Mouse (Mus musculus) megakaryocyte progenitor cell, adult 5-6 weeks (primary cell): ENCODE measurements around the gene Nodal. TPM values are rescaled to one million over a fixed set of nuclear protein-coding genes. Genes with fewer than 3 reads are reported as not detected.
A peak's percentile ranks its signal among the peaks of the same experiment; 100 is the strongest.
"Not testable (repeated sequence)": the region's sequence is repeated elsewhere in the genome, so short reads cannot be mapped to it uniquely, and the experiment has no call there.

ENCODE experiments used
- ATAC-seq: replicated peaks from 2 replicates; pipeline ENCODE4 v1.8.0; 2016; ENCODE audit warnings: mild to moderate bottlenecking, moderate TSS enrichment, inconsistent platforms; ENCODE audit not compliant: poor library complexity
- total RNA-seq, 2 experiments: library from RNA; stranded (forward) in 1 of 2; stranded (reverse) in 1 of 2; fragments of 157-497, 149-512 nt in 1 of 2; fragments of 200-1000 nt in 1 of 2; gene quantifications; 2 replicates each; pipeline versions ENCODE4 v1.2.3 to v1.2.4; 2015 to 2017

The Nodal gene
- total RNA-seq, 2 experiments from 2014 or later, result not detected

DNA sequence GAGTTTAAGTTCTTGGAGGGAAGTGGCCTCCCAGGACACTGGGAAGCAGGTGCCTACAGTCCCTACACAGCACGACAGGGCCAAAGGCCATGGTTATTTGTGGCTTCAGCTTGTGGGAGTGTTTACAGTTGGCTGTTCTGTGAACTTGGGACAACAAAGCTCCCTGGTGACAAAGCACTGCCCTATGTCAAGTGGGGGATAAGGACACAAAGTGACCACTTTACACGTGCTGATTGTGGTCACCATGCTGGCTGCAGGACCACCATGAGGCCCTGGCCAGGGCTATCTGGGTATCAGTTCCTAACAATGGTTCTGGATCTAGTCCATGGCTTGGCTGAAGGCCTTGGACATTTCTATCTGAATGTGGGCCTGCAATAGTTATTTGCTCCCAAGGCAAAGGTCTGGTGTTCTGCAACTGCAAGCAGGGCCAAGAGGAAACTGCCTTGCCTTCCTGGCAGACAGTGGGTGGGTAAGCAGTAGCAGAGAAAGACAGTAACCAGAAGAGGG lies 8.5 kb downstream of the Nodal start:
- ATAC-seq, result no peak

DNA sequence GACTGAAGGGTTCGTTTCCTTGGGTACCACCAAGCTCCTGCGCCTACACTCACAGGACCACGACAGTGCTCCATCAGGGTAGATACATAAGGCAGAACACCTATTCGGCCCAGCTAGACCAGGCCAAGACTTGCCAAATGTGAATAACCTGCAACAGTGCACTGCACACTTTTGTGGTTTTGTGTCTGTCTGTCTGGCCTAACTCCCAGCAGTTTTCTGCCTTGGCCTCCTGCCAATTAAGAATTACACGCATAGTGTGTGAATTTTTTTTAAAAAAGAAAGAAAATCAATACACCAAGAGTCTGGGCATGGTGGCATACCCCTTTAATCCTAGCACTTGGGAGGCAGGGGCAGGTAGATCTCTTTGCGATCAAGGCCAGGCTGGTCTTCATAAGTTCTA lies 10.2 kb downstream of the Nodal start:
- no peak for ATAC-seq

DNA sequence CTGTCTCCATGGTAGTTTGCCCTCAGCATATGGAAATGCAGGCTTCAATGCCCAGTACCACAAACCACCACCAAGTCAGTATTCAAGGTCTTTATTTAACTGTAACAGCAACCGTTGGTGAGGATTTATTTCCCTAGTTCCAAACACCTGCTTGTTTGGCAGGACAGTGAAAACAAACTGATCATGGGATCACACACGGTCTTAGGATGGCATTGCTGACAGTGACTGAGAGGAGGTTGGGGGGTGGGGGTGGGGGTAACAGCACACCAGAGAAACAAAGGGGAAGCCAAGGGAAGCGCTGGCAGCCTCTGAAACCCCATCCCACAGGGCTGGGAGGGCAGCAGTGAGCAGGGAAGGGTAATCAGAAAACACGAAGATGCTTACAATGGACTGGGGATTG lies 10.6 kb downstream of the Nodal start:
- no peak for ATAC-seq

- no peak for ATAC-seq
Observed at GRCm38 (mm10) chr10:61429043-61429442, 11.3 kb downstream of the Nodal start.

- no peak for ATAC-seq
Observed at GRCm38 (mm10) chr10:61431375-61431774, 13.6 kb downstream of the Nodal start.

GRCm38 (mm10) chr10:61440202-61440800 lies 22.5 kb downstream of the Nodal start:
- no peak for ATAC-seq

DNA sequence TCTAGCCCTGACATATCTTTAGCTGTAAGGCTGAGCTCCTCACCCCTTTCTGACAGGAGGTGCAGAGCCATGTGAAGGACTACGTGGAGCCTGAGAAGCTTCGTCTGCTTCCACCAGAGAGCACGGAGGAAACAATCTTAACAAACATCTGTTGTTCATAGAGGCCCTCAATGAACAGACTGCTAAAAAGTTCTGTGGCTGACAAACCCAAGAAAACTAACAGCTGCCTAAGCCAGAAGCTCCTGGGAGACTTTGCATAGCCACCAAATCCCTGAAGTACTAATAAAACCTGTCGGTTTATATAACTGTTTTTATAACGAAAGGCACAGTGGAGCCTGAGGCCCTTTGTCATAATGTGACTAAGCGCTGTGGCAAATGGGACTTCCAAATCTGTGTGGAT lies 25.7 kb downstream of the Nodal start:
- ATAC-seq, result no peak

- ATAC-seq, result no peak
Observed at GRCm38 (mm10) chr10:61443876-61444275, 26.1 kb downstream of the Nodal start.

GRCm38 (mm10) chr10:61445016-61445415 lies 27.2 kb downstream of the Nodal start:
- no peak for ATAC-seq

- no peak for ATAC-seq
Observed at GRCm38 (mm10) chr10:61447581-61448353, 30.0 kb downstream of the Nodal start.

GRCm38 (mm10) chr10:61448834-61449233 lies 31.1 kb downstream of the Nodal start:
- no peak for ATAC-seq

DNA sequence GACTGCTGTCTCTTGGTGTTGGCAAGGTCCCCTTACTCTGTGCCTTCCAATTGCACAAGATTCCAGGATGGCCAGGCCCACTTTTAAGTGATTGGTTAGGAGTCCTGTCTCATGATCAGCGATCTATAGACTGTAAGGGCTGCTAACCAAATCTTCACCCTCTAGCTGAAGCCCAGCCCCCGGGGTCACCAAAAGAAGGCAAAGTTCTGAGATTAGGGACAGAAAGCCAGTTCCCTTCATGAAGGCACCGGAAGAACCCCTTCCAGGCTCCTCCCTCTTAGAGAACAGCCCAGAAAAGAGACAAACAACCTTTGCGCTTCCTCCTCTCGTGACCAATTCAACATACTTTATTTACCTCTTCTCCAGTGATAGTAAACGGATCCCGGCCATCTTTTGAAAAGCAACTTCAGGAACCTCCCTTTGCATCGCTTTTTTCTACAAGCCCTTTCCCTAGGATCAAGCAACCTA lies 33.7 kb downstream of the Nodal start:
- peak; percentile 42 for ATAC-seq

GRCm38 (mm10) chr10:61451931-61452617 lies 34.3 kb downstream of the Nodal start:
- peak; percentile 9; the same call in 1 of the 2 replicates for ATAC-seq

DNA sequence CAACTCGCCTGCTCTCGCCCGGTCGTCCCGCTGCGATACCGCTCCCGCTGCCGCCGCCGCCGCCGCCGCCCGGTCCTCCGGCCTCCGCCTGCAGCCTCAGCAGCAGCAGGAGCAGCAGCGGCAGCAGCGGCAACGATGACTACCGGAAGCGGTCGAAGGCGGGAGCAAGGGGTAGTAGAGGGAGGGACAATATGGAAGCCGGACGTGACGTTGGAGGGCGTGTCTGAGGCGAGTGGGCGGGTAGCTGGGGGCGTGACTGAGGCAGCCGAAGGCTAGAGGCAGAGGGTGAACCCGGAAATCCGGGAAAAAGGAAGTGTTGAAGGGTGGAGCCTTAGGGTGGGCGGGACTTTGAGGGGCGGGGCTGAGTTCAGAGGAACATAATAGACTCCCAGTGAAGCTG lies 34.9 kb downstream of the Nodal start, which contains the start of gene Eif4ebp2:
Gene Eif4ebp2 (minus strand): TSS at position 17 of the 400 bp plus-strand sequence.
- peak; percentile 98 for ATAC-seq

- ATAC-seq, result not testable (repeated sequence)
Observed at GRCm38 (mm10) chr10:61453171-61453570, 35.4 kb downstream of the Nodal start.

DNA sequence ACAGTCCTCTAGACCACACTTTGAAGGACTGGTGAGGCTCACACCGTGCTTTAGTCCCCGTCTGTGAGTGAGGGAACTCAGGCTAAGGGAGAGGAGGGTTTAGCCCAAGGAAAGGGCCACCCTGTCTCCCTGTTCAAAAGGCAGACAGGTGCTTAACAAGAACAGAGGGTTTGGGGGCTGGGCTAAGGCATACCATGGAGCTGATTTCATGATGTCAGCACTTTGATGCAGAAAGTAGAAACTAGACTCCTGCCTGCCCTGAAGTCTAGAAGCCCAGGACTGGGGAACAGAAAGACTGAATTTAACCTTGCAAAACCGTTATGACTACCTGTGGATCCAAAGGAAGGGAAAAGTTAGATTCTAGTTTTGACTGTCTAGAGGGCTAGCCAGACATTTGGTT lies 39.4 kb downstream of the Nodal start:
- no peak for ATAC-seq

- peak; percentile 91 for ATAC-seq
Observed at GRCm38 (mm10) chr10:61465009-61465408, 47.2 kb downstream of the Nodal start.

DNA sequence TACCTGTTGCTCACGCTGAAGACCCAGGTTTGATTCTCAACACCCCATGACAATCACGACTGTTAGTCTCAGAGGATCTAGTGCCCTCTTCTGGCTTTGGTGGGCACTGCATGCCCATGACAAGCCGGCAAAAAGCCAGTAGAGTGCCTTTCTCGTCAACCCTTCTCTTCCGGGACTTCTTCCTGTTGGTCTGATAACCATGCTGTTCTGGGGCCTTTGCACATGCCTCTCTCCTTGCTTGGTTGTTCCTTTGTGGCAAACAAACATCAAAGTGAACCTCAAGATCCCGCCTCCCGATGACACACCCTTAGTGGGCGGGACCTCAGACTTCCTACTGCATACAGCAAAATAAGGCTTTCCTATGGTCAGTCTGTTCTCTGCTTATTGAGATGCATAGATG lies 48.5 kb downstream of the Nodal start:
- ATAC-seq, result peak; percentile 27; the same call in 1 of the 2 replicates

- peak; percentile 65 for ATAC-seq
Observed at GRCm38 (mm10) chr10:61466873-61467272, 49.1 kb downstream of the Nodal start.

DNA sequence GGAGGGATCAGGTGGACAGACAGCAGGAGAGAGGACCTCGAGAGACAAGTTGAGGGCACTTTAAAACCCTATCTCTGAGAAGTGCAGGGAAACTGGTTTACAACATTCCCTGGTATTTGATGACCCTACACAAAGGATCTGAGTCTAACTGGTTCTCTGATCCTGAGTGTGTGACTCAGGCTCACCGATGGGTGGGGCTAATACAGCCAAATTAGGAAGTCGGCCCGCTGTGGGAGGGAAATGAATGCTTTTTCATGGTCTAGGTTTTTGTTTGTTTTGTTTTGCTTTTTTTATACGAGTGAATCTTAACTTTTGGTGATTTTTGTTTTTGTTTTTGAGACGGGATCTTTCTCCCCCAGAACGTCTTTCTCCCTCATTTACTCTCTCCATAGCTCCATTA lies 51.1 kb downstream of the Nodal start:
- ATAC-seq, result 0 out of 2 replicates have a peak, but pooled peaks have one; percentile 40

DNA sequence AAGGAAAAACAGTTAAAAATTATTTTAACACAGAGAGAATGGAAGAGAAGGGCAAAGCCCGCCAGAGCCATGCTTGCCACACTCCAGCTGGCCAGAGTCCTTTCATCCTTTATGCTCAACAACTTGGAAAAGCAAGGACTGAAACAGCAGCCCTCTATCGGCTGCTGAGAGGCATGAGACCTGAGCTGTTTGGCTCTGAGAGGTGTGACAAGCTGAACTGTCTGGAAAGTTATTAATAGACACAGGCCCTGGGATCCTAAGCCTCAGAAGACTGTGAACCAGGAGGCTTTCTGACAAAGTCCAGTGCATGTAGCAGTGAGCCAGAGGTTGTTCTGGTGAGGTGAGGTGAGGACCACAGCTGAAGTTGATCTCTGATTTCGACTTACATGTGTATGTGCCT lies 55.9 kb downstream of the Nodal start:
- no peak for ATAC-seq
